Mouse (Mus musculus): Measurements from ENCODE around the gene Gpc4. TPM values are rescaled to one million over a fixed set of nuclear protein-coding genes. Genes with fewer than 3 reads are reported as not detected.

Gene Gpc4
- total RNA-seq, 1 experiment, result 56.5 TPM

DNA sequence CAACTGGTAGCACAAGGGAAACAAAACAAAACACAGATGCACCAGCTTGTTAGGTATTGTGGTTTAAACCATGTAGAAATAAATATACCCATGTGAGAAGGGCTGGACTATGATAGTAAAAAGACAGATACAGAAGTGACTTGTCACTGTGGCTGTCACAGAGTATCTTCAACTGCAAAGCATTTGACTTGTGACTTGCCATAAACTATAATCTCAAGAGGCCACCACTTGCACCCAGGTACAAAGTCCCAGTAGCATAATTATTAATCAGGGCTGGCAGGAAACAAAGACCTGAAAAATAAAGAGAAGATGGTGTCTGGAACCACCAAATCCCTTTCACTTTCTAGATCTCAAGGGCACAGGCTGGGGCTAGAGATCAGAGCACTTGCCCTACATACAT lies 19.5 kb downstream of the Gpc4 start:
- no peaks in the 10 kb centered on the region for H3K4me1 ChIP-seq (ENCODE audit: control insufficient read depth in 2 of 2, insufficient read depth in 2 of 2, low read length in 2 of 2, poor library complexity in 1 of 2)
- in situ Hi-C loops (cut with MboI; ENCODE audit: low sequenced_read_pairs in 2 of 2, unreplicated experiment in 2 of 2), result no loop called here
- TF ChIP-seq CHD2 (IDR thresholded peaks at IDR 0.05; ENCODE audit: low read depth, low read length) (no peak), MAFK (IDR thresholded peaks at IDR 0.05; ENCODE audit: insufficient read depth, low read depth, low read length) (no peak), ZC3H11A (IDR thresholded peaks at IDR 0.05; ENCODE audit: borderline replicate concordance, low read depth, low read length) (no peak), HCFC1 (IDR thresholded peaks at IDR 0.05; ENCODE audit: borderline replicate concordance, insufficient read depth, low read length) (no peak), ZNF384 (IDR thresholded peaks at IDR 0.05; ENCODE audit: low read depth, low read length) (no peak)
- no peak for DNase-seq (ENCODE audit: low read depth, low spot score)
- no peak overlapping the region for H3K27ac ChIP-seq (ENCODE audit: insufficient read depth, low read depth, low read length, poor library complexity, severe bottlenecking)
- no peaks in the 10 kb centered on the region for H3K9me3 ChIP-seq (ENCODE audit: control insufficient read depth, insufficient read depth, low read depth, low read length)
- no peak overlapping the region for H3K9ac ChIP-seq (ENCODE audit: insufficient read depth, low read depth, low read length, poor library complexity, severe bottlenecking)
- H3K4me3 ChIP-seq (ENCODE audit: insufficient read depth in 1 of 2, low read depth in 1 of 2, low read length in 2 of 2, poor library complexity in 1 of 2, severe bottlenecking in 1 of 2), result no peak overlapping the region
- no peaks in the 10 kb centered on the region for H3K36me3 ChIP-seq (ENCODE audit: control insufficient read depth, insufficient read depth, low read length, poor library complexity, severe bottlenecking)

DNA sequence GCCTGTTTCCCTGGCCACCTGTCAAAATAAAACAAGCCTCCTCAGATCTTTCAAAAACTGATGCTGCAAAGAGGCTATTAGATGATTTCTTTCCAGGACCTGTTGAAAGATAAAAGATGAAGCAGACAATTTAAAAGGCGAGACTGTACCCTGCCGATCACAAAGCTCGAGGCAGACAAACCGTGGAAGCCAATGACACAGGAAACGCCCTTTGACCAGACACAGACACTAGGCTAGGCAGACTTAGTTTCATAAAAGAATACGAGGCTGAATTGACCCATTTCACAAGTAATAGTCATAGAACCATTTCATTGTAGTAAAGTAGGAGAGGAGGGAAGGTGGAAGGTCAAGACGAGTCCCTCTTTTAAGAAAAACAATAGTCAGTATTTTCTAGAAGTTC lies 20.6 kb downstream of the Gpc4 start:
- Histone ChIP-seq H3K9ac (ENCODE audit: insufficient read depth, low read depth, low read length, poor library complexity, severe bottlenecking) (no peak overlapping the region), H3K9me3 (ENCODE audit: control insufficient read depth, insufficient read depth, low read depth, low read length) (no peaks in the 10 kb centered on the region), H3K4me3 (ENCODE audit: insufficient read depth in 1 of 2, low read depth in 1 of 2, low read length in 2 of 2, poor library complexity in 1 of 2, severe bottlenecking in 1 of 2) (no peak overlapping the region), H3K36me3 (ENCODE audit: control insufficient read depth, insufficient read depth, low read length, poor library complexity, severe bottlenecking) (no peaks in the 10 kb centered on the region), H3K27ac (ENCODE audit: insufficient read depth, low read depth, low read length, poor library complexity, severe bottlenecking) (no peak overlapping the region), H3K4me1 (ENCODE audit: control insufficient read depth in 2 of 2, insufficient read depth in 2 of 2, low read length in 2 of 2, poor library complexity in 1 of 2) (no peaks in the 10 kb centered on the region)
- DNase-seq (ENCODE audit: low read depth, low spot score), result no peak
- no peak for TF ChIP-seq CHD2 (IDR thresholded peaks at IDR 0.05; ENCODE audit: low read depth, low read length)
- no peak for TF ChIP-seq MAFK (IDR thresholded peaks at IDR 0.05; ENCODE audit: insufficient read depth, low read depth, low read length)
- no peak for TF ChIP-seq HCFC1 (IDR thresholded peaks at IDR 0.05; ENCODE audit: borderline replicate concordance, insufficient read depth, low read length)
- TF ChIP-seq ZNF384 (IDR thresholded peaks at IDR 0.05; ENCODE audit: low read depth, low read length), result no peak
- TF ChIP-seq ZC3H11A (IDR thresholded peaks at IDR 0.05; ENCODE audit: borderline replicate concordance, low read depth, low read length), result no peak
- in situ Hi-C loops (cut with MboI; ENCODE audit: low sequenced_read_pairs in 2 of 2, unreplicated experiment in 2 of 2), result no loop called here

DNA sequence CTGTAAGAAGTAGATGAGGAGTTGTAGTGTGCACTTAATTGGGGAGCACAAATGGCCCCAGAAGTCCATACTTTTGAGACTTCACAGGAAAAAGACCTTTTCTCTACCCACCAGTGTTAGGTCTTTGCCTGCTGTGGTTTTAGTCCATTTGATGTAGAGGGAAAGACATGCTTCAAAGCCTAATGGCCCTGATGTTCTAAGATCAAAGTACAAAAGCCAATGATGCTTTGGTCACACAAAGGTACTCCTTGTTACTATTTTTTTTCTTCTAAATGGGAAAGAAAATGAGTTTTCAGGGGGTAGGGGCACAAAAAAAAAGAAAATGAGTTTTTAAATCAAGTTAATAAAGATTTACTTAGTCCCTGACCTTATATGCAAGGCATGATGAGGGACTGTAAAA lies 24.7 kb downstream of the Gpc4 start:
- H3K36me3 ChIP-seq (ENCODE audit: control insufficient read depth, insufficient read depth, low read length, poor library complexity, severe bottlenecking), result no peaks in the 10 kb centered on the region
- no peak overlapping the region for H3K4me3 ChIP-seq (ENCODE audit: insufficient read depth in 1 of 2, low read depth in 1 of 2, low read length in 2 of 2, poor library complexity in 1 of 2, severe bottlenecking in 1 of 2)
- no peaks in the 10 kb centered on the region for H3K4me1 ChIP-seq (ENCODE audit: control insufficient read depth in 2 of 2, insufficient read depth in 2 of 2, low read length in 2 of 2, poor library complexity in 1 of 2)
- in situ Hi-C loops (cut with MboI; ENCODE audit: low sequenced_read_pairs in 2 of 2, unreplicated experiment in 2 of 2), result no loop called here
- H3K9me3 ChIP-seq (ENCODE audit: control insufficient read depth, insufficient read depth, low read depth, low read length), result no peaks in the 10 kb centered on the region
- TF ChIP-seq ZC3H11A (IDR thresholded peaks at IDR 0.05; ENCODE audit: borderline replicate concordance, low read depth, low read length) (no peak), CHD2 (IDR thresholded peaks at IDR 0.05; ENCODE audit: low read depth, low read length) (no peak), MAFK (IDR thresholded peaks at IDR 0.05; ENCODE audit: insufficient read depth, low read depth, low read length) (no peak)
- DNase-seq (ENCODE audit: low read depth, low spot score), result no peak
- no peak overlapping the region for H3K27ac ChIP-seq (ENCODE audit: insufficient read depth, low read depth, low read length, poor library complexity, severe bottlenecking)
- no peak overlapping the region for H3K9ac ChIP-seq (ENCODE audit: insufficient read depth, low read depth, low read length, poor library complexity, severe bottlenecking)

DNA sequence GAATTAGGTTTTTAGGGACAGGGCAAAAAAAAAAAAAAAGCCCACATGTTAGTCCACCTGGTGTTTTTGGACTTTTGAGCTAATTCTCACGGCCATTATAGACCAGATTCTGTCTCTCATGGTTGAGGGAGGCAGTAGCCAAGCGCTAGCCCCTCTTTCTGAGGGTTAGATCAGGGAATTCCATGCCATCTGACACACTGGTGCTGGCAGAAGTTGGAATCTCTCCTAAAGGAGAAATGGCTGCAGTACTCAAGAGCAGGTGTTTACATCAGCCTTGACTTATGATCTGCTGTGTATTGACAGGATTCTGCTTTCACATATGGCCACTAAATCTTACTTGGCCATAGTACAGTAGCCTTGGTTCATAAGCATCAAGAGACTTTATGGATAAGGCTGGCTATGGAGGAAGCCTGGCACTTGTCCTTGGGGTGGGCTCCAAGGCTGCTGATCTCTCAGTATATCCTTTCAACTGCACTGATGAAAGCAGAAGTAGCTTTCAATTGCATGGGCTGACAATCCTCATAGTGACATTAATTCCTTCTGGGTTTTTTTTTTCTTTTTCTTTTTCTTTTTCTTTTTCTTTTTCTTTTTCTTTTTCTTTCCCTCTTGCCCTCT lies 26.5 kb downstream of the Gpc4 start:
- no peak for DNase-seq (ENCODE audit: low read depth, low spot score)
- no peak overlapping the region for H3K9ac ChIP-seq (ENCODE audit: insufficient read depth, low read depth, low read length, poor library complexity, severe bottlenecking)
- in situ Hi-C loops (cut with MboI; ENCODE audit: low sequenced_read_pairs in 2 of 2, unreplicated experiment in 2 of 2), result no loop called here
- no peak overlapping the region for H3K27ac ChIP-seq (ENCODE audit: insufficient read depth, low read depth, low read length, poor library complexity, severe bottlenecking)
- TF ChIP-seq MAFK (IDR thresholded peaks at IDR 0.05; ENCODE audit: insufficient read depth, low read depth, low read length) (no peak), HCFC1 (IDR thresholded peaks at IDR 0.05; ENCODE audit: borderline replicate concordance, insufficient read depth, low read length) (no peak), CHD2 (IDR thresholded peaks at IDR 0.05; ENCODE audit: low read depth, low read length) (no peak), ZC3H11A (IDR thresholded peaks at IDR 0.05; ENCODE audit: borderline replicate concordance, low read depth, low read length) (no peak), ZNF384 (IDR thresholded peaks at IDR 0.05; ENCODE audit: low read depth, low read length) (no peak)
- H3K36me3 ChIP-seq (ENCODE audit: control insufficient read depth, insufficient read depth, low read length, poor library complexity, severe bottlenecking), result no peaks in the 10 kb centered on the region
- no peaks in the 10 kb centered on the region for H3K9me3 ChIP-seq (ENCODE audit: control insufficient read depth, insufficient read depth, low read depth, low read length)
- no peaks in the 10 kb centered on the region for H3K4me1 ChIP-seq (ENCODE audit: control insufficient read depth in 2 of 2, insufficient read depth in 2 of 2, low read length in 2 of 2, poor library complexity in 1 of 2)
- no peak overlapping the region for H3K4me3 ChIP-seq (ENCODE audit: insufficient read depth in 1 of 2, low read depth in 1 of 2, low read length in 2 of 2, poor library complexity in 1 of 2, severe bottlenecking in 1 of 2)

DNA sequence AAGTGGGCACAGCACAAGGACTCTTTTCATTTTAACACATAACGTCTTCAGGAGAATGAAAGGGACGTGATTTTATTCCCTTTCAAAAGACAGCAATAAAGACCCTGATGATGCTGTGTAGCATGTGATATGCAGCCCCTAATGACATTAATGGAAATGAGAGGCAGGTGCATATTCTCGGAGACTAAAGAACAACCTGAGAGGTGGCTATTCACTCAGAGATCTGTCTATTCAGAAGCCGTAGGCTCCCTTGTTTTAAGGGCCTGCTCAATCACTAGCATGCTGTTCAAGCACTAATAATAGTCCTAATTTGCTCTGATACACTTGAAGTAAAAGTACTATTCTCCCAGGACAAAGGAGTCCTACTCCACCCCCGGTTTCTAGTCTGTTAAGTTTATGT lies 27.0 kb downstream of the Gpc4 start:
- Histone ChIP-seq H3K9me3 (ENCODE audit: control insufficient read depth, insufficient read depth, low read depth, low read length) (no peaks in the 10 kb centered on the region), H3K27ac (ENCODE audit: insufficient read depth, low read depth, low read length, poor library complexity, severe bottlenecking) (no peak overlapping the region), H3K4me3 (ENCODE audit: insufficient read depth in 1 of 2, low read depth in 1 of 2, low read length in 2 of 2, poor library complexity in 1 of 2, severe bottlenecking in 1 of 2) (no peak overlapping the region), H3K4me1 (ENCODE audit: control insufficient read depth in 2 of 2, insufficient read depth in 2 of 2, low read length in 2 of 2, poor library complexity in 1 of 2) (no peaks in the 10 kb centered on the region), H3K36me3 (ENCODE audit: control insufficient read depth, insufficient read depth, low read length, poor library complexity, severe bottlenecking) (no peaks in the 10 kb centered on the region), H3K9ac (ENCODE audit: insufficient read depth, low read depth, low read length, poor library complexity, severe bottlenecking) (no peak overlapping the region)
- DNase-seq (ENCODE audit: low read depth, low spot score), result no peak
- in situ Hi-C loops (cut with MboI; ENCODE audit: low sequenced_read_pairs in 2 of 2, unreplicated experiment in 2 of 2), result no loop called here
- TF ChIP-seq MAFK (IDR thresholded peaks at IDR 0.05; ENCODE audit: insufficient read depth, low read depth, low read length) (no peak), ZC3H11A (IDR thresholded peaks at IDR 0.05; ENCODE audit: borderline replicate concordance, low read depth, low read length) (no peak), CHD2 (IDR thresholded peaks at IDR 0.05; ENCODE audit: low read depth, low read length) (no peak), ZNF384 (IDR thresholded peaks at IDR 0.05; ENCODE audit: low read depth, low read length) (no peak), HCFC1 (IDR thresholded peaks at IDR 0.05; ENCODE audit: borderline replicate concordance, insufficient read depth, low read length) (no peak)
